ENCODE assay signal across 4 mouse cellular contexts in genomic region chr8:124052568-124052967, GRCm38 (mm10).
"Had no signal": no experiment of that assay in that cellular context is flagged by ENCODE, and none has a peak within 500 bp of the region (broad histone marks: within the 10 kb centered on the region; RNA-seq: fewer than 3 reads in every experiment).

No protein-coding gene starts in this region.

- H3K4me1 ChIP-seq: kidney, embryonic 15.5 days had no signal

- H3K9ac ChIP-seq: kidney, embryonic 15.5 days; liver, embryonic 14.5 days had no signal

- H3K27me3 ChIP-seq: kidney, embryonic 15.5 days had no signal

- H3K9me3 ChIP-seq: kidney, embryonic 15.5 days had no signal

- H3K27ac ChIP-seq: kidney, embryonic 15.5 days; left cerebral cortex, adult 2 months; liver, embryonic 14.5 days had no signal

- H3K4me3 ChIP-seq: kidney, embryonic 15.5 days; left cerebral cortex, adult 2 months had no signal

- H3K4me2 ChIP-seq: kidney, embryonic 15.5 days; midbrain, embryonic 11.5 days had no signal
